Mouse (Mus musculus) liver, adult 2 months (tissue): ENCODE results near the gene Mrpl1.

Experiments used
- CTCF ChIP-seq: fragments of 200-500 bp; IDR thresholded peaks from 2 replicates; pipeline ENCODE4 v1.5.1; 2011; ENCODE audit warnings: low read depth, low read length, control low read depth
- POLR2A ChIP-seq: fragments of 200-500 bp; IDR thresholded peaks from 2 replicates; pipeline ENCODE4 v1.6.1; 2011; ENCODE audit warnings: low read length, control low read depth; ENCODE audit not compliant: insufficient read depth; ENCODE audit errors: extremely low read depth

- TF ChIP-seq CTCF: no peak
- TF ChIP-seq POLR2A: no peak
Measured at GRCm38 (mm10) chr5:96271070-96271469, 61.8 kb downstream of the Mrpl1 start.
